Mouse (Mus musculus): ENCODE data around the gene Draxin. TPM values are rescaled to one million over a fixed set of nuclear protein-coding genes. Genes with fewer than 3 reads are reported as not detected.

Draxin gene
- polyA plus RNA-seq, 1 experiment: not detected

DNA sequence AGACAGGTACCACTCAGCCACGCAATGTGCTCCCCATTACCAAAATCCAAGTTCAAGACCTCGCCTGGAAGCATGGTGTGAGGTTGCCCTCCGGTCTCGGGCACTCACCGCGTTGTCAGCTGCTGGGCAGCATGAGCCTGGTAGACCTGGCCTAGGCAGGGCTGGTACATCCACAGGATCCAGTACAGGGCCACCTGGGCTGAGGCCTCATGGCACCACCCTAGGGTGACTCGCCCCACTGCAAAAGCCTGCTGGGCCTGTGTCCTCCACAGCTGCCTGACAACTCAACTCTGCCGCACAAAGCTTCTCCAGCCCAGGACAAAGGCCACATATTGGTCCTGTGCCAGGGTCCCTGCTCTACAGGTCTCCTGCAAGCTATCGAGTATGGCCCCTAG lies 69.4 kb downstream of the Draxin start:
- TF ChIP-seq GATA1 (IDR thresholded peaks at IDR 0.05; ENCODE audit: low read length): no peak

DNA sequence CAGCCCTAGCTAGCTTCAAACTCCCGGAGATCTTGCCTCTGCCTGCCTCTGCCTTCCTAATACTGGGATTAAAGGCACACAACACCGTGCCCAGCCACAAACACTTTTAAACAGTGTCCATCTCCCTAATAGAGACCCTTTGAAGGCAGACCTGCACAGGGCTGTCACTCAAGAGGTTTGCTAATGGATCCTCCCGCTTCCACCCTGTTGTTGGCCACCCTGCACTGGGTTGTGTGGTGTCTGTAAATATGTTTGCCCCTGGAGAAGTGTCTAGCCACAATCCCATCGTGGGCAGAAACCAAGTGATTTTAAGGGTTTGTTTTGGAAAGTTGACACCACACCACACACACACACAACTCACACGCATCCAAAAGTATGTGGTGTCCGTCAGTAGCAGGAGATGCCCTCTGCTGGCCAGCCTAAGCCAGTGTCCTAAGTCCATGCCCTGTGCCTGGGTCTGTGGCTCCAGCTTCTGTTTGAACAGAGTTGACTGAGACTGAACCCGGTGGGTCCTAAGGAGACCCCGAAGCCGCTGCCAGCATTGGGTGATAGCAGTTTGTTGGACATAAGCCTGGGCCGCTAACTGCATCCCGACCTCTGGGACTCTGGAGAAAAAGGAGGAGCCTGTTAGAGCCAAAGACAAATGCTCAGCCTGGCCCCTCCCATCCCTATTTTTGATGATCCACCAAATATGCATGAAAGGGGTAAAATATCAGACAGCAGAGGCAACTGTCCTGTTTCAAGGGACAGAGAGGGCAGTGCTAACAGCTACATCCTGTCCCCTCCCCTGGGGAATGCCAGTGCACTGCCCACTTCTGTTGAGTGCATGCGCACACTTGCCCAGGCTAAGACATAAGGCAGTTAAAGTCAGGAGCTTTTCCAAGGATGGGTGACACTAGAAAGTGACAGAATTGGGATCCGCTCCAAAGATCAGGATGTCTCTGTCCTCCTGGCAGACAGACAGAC lies 70.1 kb downstream of the Draxin start:
- TF ChIP-seq GATA1 (IDR thresholded peaks at IDR 0.05; ENCODE audit: low read length): no peak

DNA sequence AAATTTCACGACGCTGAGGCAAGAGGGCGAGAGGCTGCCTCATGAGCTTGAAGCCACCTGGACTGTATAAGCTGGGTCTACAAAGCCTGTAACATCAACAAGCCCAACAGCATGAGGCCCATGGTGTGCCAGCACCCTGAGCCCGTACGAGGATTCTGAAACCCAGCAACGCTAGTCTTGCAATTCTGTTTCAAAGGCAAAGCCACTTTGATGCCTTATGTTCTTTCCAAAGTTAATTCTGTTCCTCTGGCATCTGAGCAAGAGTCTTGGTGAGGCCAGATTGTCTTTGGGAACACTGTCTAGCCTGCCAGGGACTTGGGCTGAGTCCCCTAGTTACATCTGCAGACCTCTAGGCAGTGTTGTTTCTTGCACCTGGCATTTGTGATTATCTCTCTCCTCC lies 71.5 kb downstream of the Draxin start:
- no peak for TF ChIP-seq GATA1 (IDR thresholded peaks at IDR 0.05; ENCODE audit: low read length)

DNA sequence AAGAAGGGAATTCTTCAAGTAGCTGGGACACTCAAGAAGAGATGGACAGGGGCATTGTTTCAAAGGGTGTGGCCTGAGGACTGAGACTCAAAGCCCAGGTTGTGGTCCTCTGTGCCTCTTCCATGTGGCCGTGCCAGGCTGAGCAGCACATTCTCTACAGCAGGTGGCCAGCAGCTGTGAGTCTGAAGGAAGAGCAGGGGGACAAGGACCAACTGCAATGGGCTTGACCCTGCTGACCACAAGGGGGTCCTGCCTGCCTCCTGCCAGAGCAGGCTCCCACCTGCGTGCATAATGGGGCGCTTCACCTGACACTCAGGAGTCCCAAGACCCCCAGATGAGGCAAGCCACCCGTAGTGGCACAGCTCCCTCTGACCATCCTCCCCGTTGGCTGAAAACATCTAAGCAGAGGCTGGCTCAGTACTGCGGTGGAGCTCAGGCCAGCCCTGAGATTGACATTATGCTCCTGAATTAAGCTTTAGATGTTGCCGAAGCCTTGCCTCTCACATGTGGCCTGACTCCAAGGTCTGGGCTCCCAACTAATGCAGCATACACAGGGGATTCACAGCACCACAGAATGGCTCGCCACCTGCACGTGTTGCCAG lies 72.2 kb downstream of the Draxin start:
- no peak for TF ChIP-seq GATA1 (IDR thresholded peaks at IDR 0.05; ENCODE audit: low read length)

DNA sequence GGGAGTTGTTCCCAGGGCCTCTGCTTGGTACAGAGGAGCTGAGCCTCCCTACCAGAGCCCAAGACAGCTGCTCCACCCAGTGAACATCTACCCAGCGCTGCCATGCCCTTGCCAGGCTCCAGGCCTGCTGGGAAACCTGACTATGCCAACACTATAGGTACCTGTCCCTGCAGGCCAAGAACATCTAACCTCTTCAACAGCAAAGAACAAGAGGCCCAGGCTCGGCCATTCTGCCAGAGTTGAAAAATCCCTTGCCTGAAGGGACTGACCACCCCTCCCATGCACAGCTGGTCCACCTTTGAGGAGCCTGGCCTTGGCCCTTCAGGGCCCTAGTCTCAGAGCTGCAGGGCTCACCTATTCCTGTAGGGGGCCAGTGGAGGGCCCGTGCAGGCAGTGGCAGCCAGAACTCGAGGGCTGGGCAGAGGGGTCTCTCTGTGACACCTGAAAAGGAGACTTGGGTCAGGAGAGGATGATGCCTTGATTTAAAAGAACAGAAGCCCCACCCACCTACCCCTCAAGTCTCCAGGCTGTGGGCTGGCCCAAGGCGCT lies 72.8 kb downstream of the Draxin start:
- TF ChIP-seq GATA1 (IDR thresholded peaks at IDR 0.05; ENCODE audit: low read length): no peak

DNA sequence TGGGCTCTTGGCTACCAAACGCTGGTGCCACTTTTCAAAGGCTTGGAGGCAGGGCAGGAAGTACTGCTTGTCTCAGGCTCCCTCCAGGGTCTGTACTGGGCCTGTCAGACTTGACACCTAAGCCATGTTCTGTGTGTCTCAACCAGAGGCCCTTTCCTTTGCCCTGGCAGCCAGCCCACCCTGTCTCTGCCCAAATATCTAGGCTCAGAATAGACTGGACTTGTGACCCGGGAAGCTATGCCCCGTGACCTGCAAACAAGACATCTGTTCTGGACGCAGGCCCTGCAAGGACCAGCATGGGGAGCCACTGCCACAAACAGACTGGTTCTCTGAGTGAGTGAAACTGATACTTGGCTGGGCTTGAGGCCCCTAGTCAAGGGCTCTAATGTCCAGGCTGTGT lies 73.7 kb downstream of the Draxin start:
- TF ChIP-seq GATA1 (IDR thresholded peaks at IDR 0.05; ENCODE audit: low read length): no peak

DNA sequence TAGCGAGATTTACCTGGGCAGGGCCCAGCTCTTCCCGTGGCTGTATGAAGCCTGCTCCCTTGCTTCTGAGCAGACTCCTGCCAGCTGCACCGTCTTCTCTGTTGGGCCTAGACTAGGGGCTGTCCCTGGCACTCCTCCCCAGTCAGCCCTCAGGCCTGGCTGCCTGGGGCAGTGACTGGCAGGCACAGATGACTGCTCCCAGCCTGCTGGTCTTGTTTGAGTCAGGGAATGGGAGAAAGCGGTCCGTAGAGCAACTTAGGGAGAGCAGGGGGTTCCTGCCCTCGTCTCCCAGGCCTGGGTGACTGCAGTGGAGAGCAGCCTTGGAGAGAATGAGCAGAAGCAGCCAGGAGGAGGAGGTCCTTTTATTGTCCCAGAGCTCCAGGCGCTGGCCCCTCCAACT lies 74.3 kb downstream of the Draxin start:
- TF ChIP-seq GATA1 (IDR thresholded peaks at IDR 0.05; ENCODE audit: low read length): no peak

DNA sequence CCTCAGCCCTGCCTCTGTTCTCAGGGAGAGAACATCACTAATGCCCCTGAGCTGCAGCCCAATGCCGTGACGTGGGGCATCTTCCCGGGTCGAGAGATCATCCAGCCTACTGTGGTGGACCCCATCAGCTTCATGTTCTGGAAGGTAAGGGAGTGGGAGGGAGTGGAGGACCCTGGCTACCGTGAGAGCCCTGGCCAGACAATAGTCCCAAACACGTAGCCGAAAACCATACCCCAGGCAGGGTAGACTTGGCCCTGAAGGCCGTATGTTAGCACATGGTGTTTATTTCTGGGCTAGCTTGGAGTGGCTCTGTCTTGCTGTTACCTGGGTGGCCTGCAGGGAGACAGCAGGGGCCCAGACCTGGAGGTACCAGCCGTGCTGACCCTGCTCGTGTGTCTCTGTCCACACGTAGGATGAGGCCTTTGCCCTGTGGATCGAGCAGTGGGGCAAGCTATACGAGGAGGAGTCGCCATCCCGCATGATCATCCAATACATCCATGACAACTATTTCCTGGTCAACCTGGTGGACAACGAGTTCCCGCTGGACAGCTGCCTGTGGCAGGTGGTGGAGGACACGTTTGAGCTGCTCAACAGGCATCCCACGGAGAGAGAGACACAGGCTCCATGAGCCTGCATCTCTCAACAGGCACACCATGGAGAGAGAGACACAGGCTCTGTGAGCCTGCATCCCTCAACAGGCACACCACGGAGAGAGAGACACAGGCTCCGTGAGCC lies 75.4 kb downstream of the Draxin start:
- no peak for TF ChIP-seq GATA1 (IDR thresholded peaks at IDR 0.05; ENCODE audit: low read length)

DNA sequence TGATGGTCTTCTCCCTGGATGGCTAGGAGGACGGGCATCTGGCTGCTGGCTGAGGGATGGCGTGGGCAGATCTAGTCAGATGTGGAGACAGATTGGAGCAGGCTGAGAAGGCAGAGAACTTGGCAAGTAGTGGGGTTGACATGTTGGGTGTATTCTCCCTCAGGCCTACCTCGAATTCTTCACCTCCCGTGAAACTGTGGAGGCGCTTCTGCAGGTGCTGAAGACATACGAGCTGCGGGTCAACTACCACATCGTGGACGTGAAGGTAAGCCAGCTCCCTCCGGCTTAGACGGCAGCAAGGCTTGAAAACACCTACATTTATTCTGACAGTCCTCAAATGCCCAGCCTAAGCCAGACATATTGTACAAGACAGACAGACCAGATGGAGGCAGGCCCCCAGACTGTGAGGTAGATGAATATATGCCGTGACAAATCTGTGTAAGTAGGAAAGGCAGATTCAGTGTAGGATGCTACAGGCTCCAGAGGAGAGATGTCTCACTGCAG lies 77.0 kb downstream of the Draxin start:
- no peak for TF ChIP-seq GATA1 (IDR thresholded peaks at IDR 0.05; ENCODE audit: low read length)

DNA sequence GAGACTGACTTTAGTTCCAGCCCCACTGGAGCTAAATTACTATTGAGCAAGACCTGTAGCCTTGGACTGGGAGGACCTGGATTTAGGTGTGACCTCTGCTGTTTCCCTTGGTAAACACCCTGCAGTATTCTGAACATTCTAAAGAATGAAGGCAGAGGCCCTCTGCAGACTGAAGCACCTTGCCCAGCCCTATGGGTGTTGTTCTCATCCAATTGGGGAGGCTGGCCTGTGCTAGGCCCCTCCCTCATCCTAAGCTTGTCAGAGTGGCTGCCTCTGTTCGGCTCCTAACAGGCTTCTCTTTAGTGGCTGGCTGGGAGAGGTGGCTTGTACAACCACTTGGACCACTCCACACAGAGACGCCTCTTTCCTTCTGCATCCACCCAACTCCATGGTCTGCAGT lies 77.5 kb downstream of the Draxin start:
- TF ChIP-seq GATA1 (IDR thresholded peaks at IDR 0.05; ENCODE audit: low read length): no peak

DNA sequence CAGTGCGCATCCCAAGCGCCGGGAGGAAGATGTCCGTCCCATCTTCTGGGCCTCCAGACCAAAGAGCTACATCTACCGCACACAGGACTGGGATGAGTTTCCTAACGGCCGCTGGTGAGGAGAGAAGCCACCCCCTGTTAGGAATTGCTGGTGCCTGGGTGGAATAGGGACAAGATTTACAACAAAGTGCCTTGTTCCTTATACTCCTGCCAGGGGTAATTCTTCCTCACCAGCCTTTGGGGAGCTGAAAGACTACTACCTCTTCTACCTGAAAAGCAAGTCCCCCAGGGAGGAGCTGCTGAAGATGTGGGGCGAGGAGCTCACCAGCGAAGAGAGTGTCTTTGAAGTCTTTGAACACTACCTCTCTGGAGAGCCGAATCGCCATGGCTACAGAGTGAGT lies 78.6 kb downstream of the Draxin start:
- TF ChIP-seq GATA1 (IDR thresholded peaks at IDR 0.05; ENCODE audit: low read length): no peak

DNA sequence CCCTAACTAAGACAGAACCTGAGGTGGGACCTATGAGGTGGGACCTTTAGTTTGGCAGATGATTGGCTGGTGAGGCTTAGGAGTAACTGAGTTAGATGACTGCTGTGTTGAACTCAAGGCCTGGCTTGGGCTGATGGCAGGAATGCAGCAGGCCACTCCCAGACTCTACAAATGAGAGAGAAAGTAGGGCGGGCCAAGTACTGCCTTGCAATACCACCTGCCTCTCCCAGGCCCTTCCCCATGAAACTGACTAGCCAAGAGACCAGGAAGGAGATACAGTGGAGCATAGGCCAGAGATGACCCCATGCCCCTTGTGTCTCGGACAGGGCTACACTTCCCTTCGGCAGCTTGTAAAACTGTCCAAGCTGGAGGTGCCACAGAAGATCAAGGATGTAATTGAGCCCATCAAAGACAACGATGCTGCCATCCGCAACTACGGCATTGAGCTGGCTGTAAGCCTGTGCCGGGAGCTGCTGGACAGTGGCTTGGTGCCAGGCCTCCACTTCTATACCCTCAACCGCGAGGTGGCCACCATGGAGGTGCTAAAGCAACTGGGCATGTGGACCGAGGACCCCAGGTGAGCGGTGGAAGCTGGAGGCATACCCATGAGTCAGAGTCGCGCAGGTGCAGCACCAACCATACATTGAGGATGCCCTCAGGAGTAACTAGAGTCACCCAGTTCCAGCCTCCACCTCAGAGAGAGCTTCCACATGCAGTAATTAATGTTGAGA lies 79.3 kb downstream of the Draxin start:
- no peak for TF ChIP-seq GATA1 (IDR thresholded peaks at IDR 0.05; ENCODE audit: low read length)

Other genes with a start within 250 kb of the Draxin start
- 17.0 and 21.7 TPM in 2 replicates for gene Mfn2, start 226.0 kb downstream of the Draxin start, polyA plus RNA-seq (2012)
- gene Plod1, start 193.9 kb downstream of the Draxin start, polyA plus RNA-seq (2012): 1.9 TPM in 2 replicates
- 71.1 and 78.9 TPM in 2 replicates for gene 2510039O18Rik, start 189.8 kb downstream of the Draxin start, polyA plus RNA-seq (2012)
- gene Nppb, start 144.9 kb downstream of the Draxin start, polyA plus RNA-seq (2012): not detected in 2 replicates
- gene Nppa, start 130.0 kb downstream of the Draxin start, polyA plus RNA-seq (2012): not detected in 2 replicates
- 3.5 and 4.1 TPM in 2 replicates for gene Clcn6, start 91.9 kb downstream of the Draxin start, polyA plus RNA-seq (2012)
- gene Mthfr, start 91.6 kb downstream of the Draxin start, polyA plus RNA-seq (2012): 9.9 and 11.2 TPM in 2 replicates
- gene Agtrap, start 42.7 kb downstream of the Draxin start, polyA plus RNA-seq (2012): 3.1 and 3.2 TPM in 2 replicates
- gene Mad2l2, start 314 bp downstream of the Draxin start, polyA plus RNA-seq (2012): 28.7 and 35.5 TPM in 2 replicates
- gene Fbxo6, start 21.4 kb upstream of the Draxin start, polyA plus RNA-seq (2012): 68.5 and 76.1 TPM in 2 replicates
- 4.6 and 4.8 TPM in 2 replicates for gene Fbxo44, start 29.8 kb upstream of the Draxin start, polyA plus RNA-seq (2012)
- 0.55 and 0.86 TPM in 2 replicates for gene Fbxo2, start 29.9 kb upstream of the Draxin start, polyA plus RNA-seq (2012)
- gene Disp3, start 157.3 kb upstream of the Draxin start, polyA plus RNA-seq (2012): 0.01 and 0.06 TPM in 2 replicates

Data from G1E-ER4 (cell line).